Mouse (Mus musculus) heart, embryonic 16.5 days (tissue): ENCODE measurements around the gene Gm17268. TPM values are rescaled to one million over a fixed set of nuclear protein-coding genes. Genes with fewer than 3 reads are reported as not detected.

Experiments
- ATAC-seq: fragments of 200-750 bp; cut with Nextera tagmentation; replicated peaks from 2 replicates; pipeline ENCODE4 v1.8.0; 2017; ENCODE audit warnings: moderate number of reproducible peaks; ENCODE audit not compliant: insufficient read depth, low FRiP score; ENCODE audit errors: extremely low read depth
- H3K27ac ChIP-seq: fragments of 300-500 bp; sonication (generic); 2 replicates; pipeline ENCODE4 v1.5.1; 2014; ENCODE audit warnings: mild to moderate bottlenecking, low read length, control low read depth, moderate library complexity
- H3K27me3 ChIP-seq: fragments of 300-500 bp; sonication (generic); 2 replicates; pipeline ENCODE4 v1.6.1; 2014; ENCODE audit warnings: low read length, mixed read lengths; ENCODE audit not compliant: control insufficient read depth, insufficient read depth
- H3K36me3 ChIP-seq: fragments of 300-500 bp; sonication (generic); 2 replicates; pipeline ENCODE4 v1.6.1; 2014; ENCODE audit not compliant: control insufficient read depth, insufficient read depth
- H3K4me1 ChIP-seq: fragments of 300-500 bp; sonication (generic); 2 replicates; pipeline ENCODE4 v1.6.1; 2014; ENCODE audit warnings: low read length, mixed read lengths; ENCODE audit not compliant: control insufficient read depth, insufficient read depth
- H3K4me2 ChIP-seq: fragments of 300-500 bp; sonication (generic); 2 replicates; pipeline ENCODE4 v1.6.1; 2014; ENCODE audit warnings: low read depth, mild to moderate bottlenecking, control low read depth, low read length
- H3K4me3 ChIP-seq: fragments of 300-500 bp; sonication (generic); 2 replicates; pipeline ENCODE4 v1.5.1; 2014; ENCODE audit warnings: mild to moderate bottlenecking, control low read depth, low read length
- H3K9ac ChIP-seq: fragments of 300-500 bp; sonication (generic); 2 replicates; pipeline ENCODE4 v1.6.1; 2014; ENCODE audit warnings: low read length, control low read depth
- H3K9me3 ChIP-seq: fragments of 300-500 bp; sonication (generic); replicated peaks from 2 replicates; pipeline ENCODE4 v1.6.1; 2016; ENCODE audit warnings: low read length; ENCODE audit not compliant: control insufficient read depth
- WGBS: fragments of 180-500 bp; shearing (Covaris S2); extraction: QIAGEN DNeasy Blood & Tissue Kit; methylation state at CpG from one replicate; pipeline ENCODE4 v1.1.7; 2014; 5-methylcytosine and 5-hydroxymethylcytosine counted together
- polyA plus RNA-seq: library from polyadenylated mRNA; unstranded; fragments of >200 nt; fragmentation: Nextera tagmentation; extraction: Ambion mirVana; gene quantifications from 2 replicates; pipeline ENCODE4 v1.2.1, GENCODE M21; 2015

Gm17268 gene
- polyA plus RNA-seq, 1 experiment from 2014 or later: not detected

GRCm38 (mm10) chr11:82000581-82000980 is 37.8 kb downstream of the Gm17268 start:
- Histone ChIP-seq H3K4me2 (no peak overlapping the region), H3K27ac (no peak overlapping the region), H3K4me3 (no peak overlapping the region), H3K36me3 (no peaks in the 10 kb centered on the region), H3K4me1 (no peaks in the 10 kb centered on the region), H3K9ac (no peak overlapping the region), H3K27me3 (no peaks in the 10 kb centered on the region), H3K9me3 (no peaks in the 10 kb centered on the region)
- no peak for ATAC-seq
- 65% methylated on average over 5 of the region's 5 CpGs for WGBS

GRCm38 (mm10) chr11:81999469-81999868 is 38.9 kb downstream of the Gm17268 start:
- Histone ChIP-seq H3K9ac (no peak overlapping the region), H3K27ac (no peak overlapping the region), H3K4me3 (no peak overlapping the region), H3K27me3 (no peaks in the 10 kb centered on the region), H3K9me3 (no peaks in the 10 kb centered on the region), H3K36me3 (no peaks in the 10 kb centered on the region), H3K4me2 (no peak overlapping the region), H3K4me1 (no peaks in the 10 kb centered on the region)
- ATAC-seq: no peak
- 64% methylated on average over 4 of the region's 4 CpGs for WGBS

GRCm38 (mm10) chr11:81998646-81999045 is 39.7 kb downstream of the Gm17268 start:
- H3K4me3 ChIP-seq: no peak overlapping the region
- 87% methylated on average over 3 of the region's 3 CpGs for WGBS
- H3K4me1 ChIP-seq: no peaks in the 10 kb centered on the region
- no peak for ATAC-seq
- H3K36me3 ChIP-seq: no peaks in the 10 kb centered on the region
- H3K9me3 ChIP-seq: no peaks in the 10 kb centered on the region
- H3K27me3 ChIP-seq: no peaks in the 10 kb centered on the region
- H3K9ac ChIP-seq: no peak overlapping the region
- H3K4me2 ChIP-seq: no peak overlapping the region
- H3K27ac ChIP-seq: no peak overlapping the region

GRCm38 (mm10) chr11:81997085-81997484 is 41.3 kb downstream of the Gm17268 start:
- Histone ChIP-seq H3K27ac (no peak overlapping the region), H3K4me3 (no peak overlapping the region), H3K4me2 (no peak overlapping the region), H3K9me3 (no peaks in the 10 kb centered on the region), H3K9ac (no peak overlapping the region), H3K36me3 (no peaks in the 10 kb centered on the region), H3K4me1 (no peaks in the 10 kb centered on the region), H3K27me3 (no peaks in the 10 kb centered on the region)
- 79% methylated on average over 5 of the region's 5 CpGs for WGBS
- ATAC-seq: no peak

- no peaks in the 10 kb centered on the region for H3K36me3 ChIP-seq
- no peaks in the 10 kb centered on the region for H3K9me3 ChIP-seq
- no peak overlapping the region for H3K4me3 ChIP-seq
- no peak for ATAC-seq
- no peak overlapping the region for H3K4me2 ChIP-seq
- WGBS: 64% methylated on average over 10 of the region's 10 CpGs
- no peaks in the 10 kb centered on the region for H3K27me3 ChIP-seq
- no peak overlapping the region for H3K27ac ChIP-seq
- no peak overlapping the region for H3K9ac ChIP-seq
- no peaks in the 10 kb centered on the region for H3K4me1 ChIP-seq
Measured at GRCm38 (mm10) chr11:81996172-81996841, 42.1 kb downstream of the Gm17268 start.

- no peaks in the 10 kb centered on the region for H3K4me1 ChIP-seq
- no peaks in the 10 kb centered on the region for H3K36me3 ChIP-seq
- no peaks in the 10 kb centered on the region; the same call in 1 of the 2 replicates for H3K9me3 ChIP-seq
- no peak for ATAC-seq
- H3K4me3 ChIP-seq: no peak overlapping the region
- H3K4me2 ChIP-seq: no peak overlapping the region
- no peak overlapping the region for H3K27ac ChIP-seq
- WGBS: 34% methylated on average over 5 of the region's 5 CpGs
- no peaks in the 10 kb centered on the region for H3K27me3 ChIP-seq
- no peak overlapping the region for H3K9ac ChIP-seq
Measured at GRCm38 (mm10) chr11:81983146-81983545, 55.2 kb downstream of the Gm17268 start.

GRCm38 (mm10) chr11:81982191-81982590 is 56.2 kb downstream of the Gm17268 start:
- H3K4me2 ChIP-seq: no peak overlapping the region
- no peak overlapping the region for H3K9ac ChIP-seq
- 57% methylated on average over 11 of the region's 11 CpGs for WGBS
- H3K36me3 ChIP-seq: no peaks in the 10 kb centered on the region
- H3K4me1 ChIP-seq: no peaks in the 10 kb centered on the region
- no peak overlapping the region for H3K27ac ChIP-seq
- no peaks in the 10 kb centered on the region; the same call in 1 of the 2 replicates for H3K9me3 ChIP-seq
- no peak overlapping the region for H3K4me3 ChIP-seq
- no peaks in the 10 kb centered on the region for H3K27me3 ChIP-seq
- no peak for ATAC-seq

Other genes starting within 250 kb of the Gm17268 start
- gene 5530401A14Rik, start 177.9 kb downstream of the Gm17268 start, polyA plus RNA-seq: not detected in 2 replicates
- gene Asic2, start 70.1 kb downstream of the Gm17268 start, polyA plus RNA-seq: not detected in 2 replicates
- 9.1 and 12.3 TPM in 2 replicates for gene Ccl2, start 3.0 kb downstream of the Gm17268 start, polyA plus RNA-seq
- 3.4 and 6.0 TPM in 2 replicates for gene Ccl7, start 7.2 kb upstream of the Gm17268 start, polyA plus RNA-seq
- 3.3 and 5.0 TPM in 2 replicates for gene Ccl11, start 19.3 kb upstream of the Gm17268 start, polyA plus RNA-seq
- gene Ccl12, start 63.3 kb upstream of the Gm17268 start, polyA plus RNA-seq: 1.7 TPM in 2 replicates
- gene Ccl8, start 76.6 kb upstream of the Gm17268 start, polyA plus RNA-seq: 0.32 and 1.0 TPM in 2 replicates